Mouse (Mus musculus) MEL (cell line): ENCODE results near the gene Vmn1r2.
"Not testable (repeated sequence)": the region's sequence is repeated elsewhere in the genome, so short reads cannot be mapped to it uniquely, and the experiment has no call there.

Source experiments
- CTCF ChIP-seq, 3 experiments: IDR thresholded peaks in 2 of 3; conservative IDR thresholded peaks in 1 of 3; 2 replicates each; pipeline ENCODE4 v1.5.1; 2011 to 2012; ENCODE audit warnings: low read length in 3 of 3, low read depth in 2 of 3, mild to moderate bottlenecking in 2 of 3, improper control_type of control experiment in 1 of 3, inconsistent platforms in 1 of 3, mixed read lengths in 1 of 3, moderate library complexity in 1 of 3; ENCODE audit not compliant: control insufficient read depth in 1 of 3, insufficient read depth in 1 of 3, poor library complexity in 1 of 3, severe bottlenecking in 1 of 3
- EP300 ChIP-seq, 2 experiments: IDR thresholded peaks; 2 replicates each; pipeline ENCODE4 v1.6.1; 2011; ENCODE audit warnings: improper control_type of control experiment in 2 of 2, low read length in 2 of 2, low read depth in 1 of 2, mild to moderate bottlenecking in 1 of 2
- GATA1 ChIP-seq: IDR thresholded peaks from 2 replicates; pipeline ENCODE4 v1.6.1; 2011; ENCODE audit warnings: low read depth, low read length, improper control_type of control experiment
- POLR2AphosphoS5 ChIP-seq: IDR thresholded peaks from 2 replicates; pipeline ENCODE4 v1.6.1; 2012; ENCODE audit warnings: low read depth, borderline replicate concordance, mild to moderate bottlenecking, inconsistent platforms, low read length, moderate library complexity, mixed read lengths
- USF1 ChIP-seq: IDR thresholded peaks from 2 replicates; pipeline ENCODE4 v1.6.1; 2014; ENCODE audit warnings: low read depth, mild to moderate bottlenecking, inconsistent platforms, low read length, improper control_type of control experiment, moderate library complexity
- ZNF384 ChIP-seq: IDR thresholded peaks from 2 replicates; pipeline ENCODE4 v1.6.1; 2012; ENCODE audit warnings: low read depth, mild to moderate bottlenecking, inconsistent platforms, low read length, improper control_type of control experiment

DNA sequence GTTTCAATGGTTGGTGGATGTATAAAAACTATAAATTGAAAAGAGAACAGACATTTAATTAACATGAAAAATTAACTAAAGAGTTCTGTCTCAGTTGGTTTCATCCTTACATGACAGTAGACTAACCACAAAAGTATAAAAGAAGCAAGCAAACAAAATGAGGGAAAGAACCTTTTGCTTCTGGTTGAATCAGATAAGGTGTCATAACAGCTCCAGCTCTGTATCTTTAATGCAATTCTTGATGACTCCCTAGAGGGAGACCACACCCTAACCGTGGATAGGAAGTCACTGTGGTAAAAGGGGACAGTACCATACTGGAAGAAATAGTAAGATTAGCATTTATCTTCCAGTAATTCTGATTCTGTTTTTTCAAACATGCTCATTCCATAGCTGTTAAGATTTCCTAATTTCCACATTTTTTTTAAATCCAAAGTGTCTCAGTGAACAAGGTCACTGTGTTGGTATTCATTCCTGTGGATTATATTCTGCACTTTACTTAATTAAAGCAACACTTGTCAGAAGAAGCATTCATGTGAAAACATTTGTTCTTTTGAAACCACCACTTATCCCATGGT, 42.6 kb downstream of the Vmn1r2 start:
- TF ChIP-seq POLR2AphosphoS5; CTCF (IDR thresholded peaks at IDR 0.05 in 2 of 3, conservative IDR thresholded peaks at IDR 0.05 in 1 of 3; ENCODE audit: control insufficient read depth in 1 of 3, insufficient read depth in 1 of 3, low read depth in 2 of 3, low read length in 3 of 3, poor library complexity in 1 of 3, severe bottlenecking in 1 of 3); USF1: not testable (repeated sequence)
- peak; percentile 63 for TF ChIP-seq ZNF384
- TF ChIP-seq EP300 (IDR thresholded peaks at IDR 0.05; ENCODE audit: low read depth in 1 of 2, low read length in 2 of 2): peak; percentile 84 to 88
- peak; percentile 76 for TF ChIP-seq GATA1
